Mouse (Mus musculus) cortical plate, adult 2 months (tissue): Measurements from ENCODE around the gene 1300017J02Rik. TPM values are rescaled to one million over a fixed set of nuclear protein-coding genes. Genes with fewer than 3 reads are reported as not detected.

ENCODE experiments used
- H3K27ac ChIP-seq: fragments of 200-500 bp; 2 replicates; pipeline ENCODE4 v1.5.1; 2012; ENCODE audit warnings: low read length, control low read depth, inconsistent platforms; ENCODE audit not compliant: insufficient read depth
- H3K4me1 ChIP-seq: fragments of 200-500 bp; 2 replicates; pipeline ENCODE4 v1.6.1; 2011; ENCODE audit warnings: low read length; ENCODE audit not compliant: control insufficient read depth, insufficient read depth
- H3K4me3 ChIP-seq: fragments of 200-500 bp; 2 replicates; pipeline ENCODE4 v1.5.1; 2011; ENCODE audit warnings: mild to moderate bottlenecking, low read length, control low read depth; ENCODE audit not compliant: insufficient read depth
- CTCF ChIP-seq: fragments of 200-500 bp; IDR thresholded peaks from 2 replicates; pipeline ENCODE4 v1.5.1; 2011; ENCODE audit warnings: mild to moderate bottlenecking, control low read depth, low read length; ENCODE audit not compliant: insufficient read depth; ENCODE audit errors: extremely low read depth
- POLR2A ChIP-seq: fragments of 200-500 bp; IDR thresholded peaks from 2 replicates; pipeline ENCODE4 v1.6.1; 2011; ENCODE audit warnings: mild to moderate bottlenecking, low read length, control low read depth; ENCODE audit not compliant: insufficient read depth; ENCODE audit errors: extremely low read depth
- polyA plus RNA-seq: library from polyadenylated mRNA; depleted of rRNA; stranded (reverse); fragments of >200 nt; gene quantifications from 2 replicates; pipeline ENCODE4 v1.2.3, GENCODE M21; 2012

Gene 1300017J02Rik
- polyA plus RNA-seq, 1 experiment = 1.1 TPM

- no peak for TF ChIP-seq CTCF
- no peak for TF ChIP-seq POLR2A
- no peaks in the 10 kb centered on the region for H3K4me1 ChIP-seq
- H3K27ac ChIP-seq = no peak overlapping the region
- no peak overlapping the region for H3K4me3 ChIP-seq
Measured at GRCm38 (mm10) chr9:103239471-103239870, 65.4 kb downstream of the 1300017J02Rik start.

- Histone ChIP-seq H3K27ac (peak overlapping the region; percentile 85; the same call in 1 of the 2 replicates), H3K4me3 (no peak overlapping the region)
- TF ChIP-seq POLR2A (no peak), CTCF (no peak)
Measured at GRCm38 (mm10) chr9:103234565-103235165, 70.2 kb downstream of the 1300017J02Rik start.

GRCm38 (mm10) chr9:103234059-103234458 lies 70.8 kb downstream of the 1300017J02Rik start:
- TF ChIP-seq POLR2A = no peak
- TF ChIP-seq CTCF = no peak
- no peak overlapping the region for H3K27ac ChIP-seq

More at GRCm38 (mm10) chr9:103234565-103235165, 70.2 kb downstream of the 1300017J02Rik start:
- no peaks in the 10 kb centered on the region for H3K4me1 ChIP-seq

GRCm38 (mm10) chr9:103233006-103233395 lies 71.9 kb downstream of the 1300017J02Rik start:
- H3K4me1 ChIP-seq = no peaks in the 10 kb centered on the region
- TF ChIP-seq CTCF (no peak), POLR2A (no peak)
- H3K27ac ChIP-seq = no peak overlapping the region
- H3K4me3 ChIP-seq = no peak overlapping the region

More at GRCm38 (mm10) chr9:103234059-103234458, 70.8 kb downstream of the 1300017J02Rik start:
- Histone ChIP-seq H3K4me3 (no peak overlapping the region), H3K4me1 (no peaks in the 10 kb centered on the region)

- Histone ChIP-seq H3K27ac (no peak overlapping the region), H3K4me3 (no peak overlapping the region), H3K4me1 (no peaks in the 10 kb centered on the region)
- TF ChIP-seq POLR2A (no peak), CTCF (no peak)
Measured at GRCm38 (mm10) chr9:103232232-103233005, 72.5 kb downstream of the 1300017J02Rik start.

GRCm38 (mm10) chr9:103230151-103230951 lies 74.5 kb downstream of the 1300017J02Rik start, which contains the start of the genes Gm20425 and Trf:
Gene Gm20425 (minus strand): TSS chr9:103230307.
Gene Trf (minus strand): TSS chr9:103230444.
- Histone ChIP-seq H3K4me1 (no peaks in the 10 kb centered on the region), H3K4me3 (peak within 1 kb of the TSS; percentile 5; the same call in 1 of the 2 replicates), H3K27ac (peak within 1 kb of the TSS; percentile 85)
- TF ChIP-seq POLR2A = 0 out of 2 replicates have a peak, but pooled peaks have one; percentile 30
- TF ChIP-seq CTCF = no peak

- H3K4me3 ChIP-seq = no peak overlapping the region; the same call in 1 of the 2 replicates
- H3K27ac ChIP-seq = no peak overlapping the region
- H3K4me1 ChIP-seq = no peaks in the 10 kb centered on the region
Measured at GRCm38 (mm10) chr9:103229037-103229867, 75.6 kb downstream of the 1300017J02Rik start.

GRCm38 (mm10) chr9:103228370-103229003 lies 76.4 kb downstream of the 1300017J02Rik start:
- no peak overlapping the region; the same call in 1 of the 2 replicates for H3K4me3 ChIP-seq
- TF ChIP-seq POLR2A = no peak
- TF ChIP-seq CTCF = no peak

More at GRCm38 (mm10) chr9:103229037-103229867, 75.6 kb downstream of the 1300017J02Rik start:
- TF ChIP-seq CTCF (no peak), POLR2A (no peak)

More at GRCm38 (mm10) chr9:103228370-103229003, 76.4 kb downstream of the 1300017J02Rik start:
- no peak overlapping the region for H3K27ac ChIP-seq
- no peaks in the 10 kb centered on the region for H3K4me1 ChIP-seq
